Mouse (Mus musculus): ENCODE measurements around the gene Prpf38b. TPM values are rescaled to one million over a fixed set of nuclear protein-coding genes. Genes with fewer than 3 reads are reported as not detected.
"Not testable (repeated sequence)": the region's sequence is repeated elsewhere in the genome, so short reads cannot be mapped to it uniquely, and the experiment has no call there.

Gene Prpf38b
- polyA plus RNA-seq, 1 experiment, result 17.5 TPM

- WGBS, result 89% methylated on average over 3 of the region's 3 CpGs
- DNase-seq (ENCODE audit: low read depth, low spot score), result no peak
Measured at GRCm38 (mm10) chr3:108865676-108866075, 45.9 kb downstream of the Prpf38b start.

GRCm38 (mm10) chr3:108865129-108865528, 46.4 kb downstream of the Prpf38b start:
- no peak for DNase-seq (ENCODE audit: low read depth, low spot score)
- WGBS, result 33% methylated on average over 3 of the region's 3 CpGs

DNA sequence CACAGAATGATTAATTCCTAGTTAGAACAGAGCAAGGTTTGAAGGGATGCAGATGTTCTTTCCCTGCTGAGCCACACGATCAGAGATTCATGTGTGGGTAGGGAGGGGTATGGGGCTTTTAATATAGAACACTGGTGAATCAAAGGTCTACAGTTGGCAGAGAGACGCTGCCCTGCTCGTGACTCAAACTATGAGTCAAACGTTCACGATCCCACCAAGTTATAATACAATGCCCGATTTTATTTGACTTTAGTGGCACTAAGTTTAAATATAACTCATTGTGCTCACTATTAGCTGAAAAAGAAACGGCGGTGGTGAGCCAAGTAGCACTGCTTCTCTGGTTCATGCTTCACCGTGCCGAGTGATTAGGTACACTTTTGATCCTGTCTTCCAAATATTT, 48.4 kb downstream of the Prpf38b start:
- no peak for DNase-seq (ENCODE audit: low read depth, low spot score)
- WGBS, result 64% methylated on average over 10 of the region's 10 CpGs

- not testable (repeated sequence) for DNase-seq (ENCODE audit: low read depth, low spot score)
- 77% methylated on average over 4 of the region's 4 CpGs for WGBS
Measured at GRCm38 (mm10) chr3:108862282-108862681, 49.2 kb downstream of the Prpf38b start.

GRCm38 (mm10) chr3:108860786-108861185, 50.7 kb downstream of the Prpf38b start:
- no peak for DNase-seq (ENCODE audit: low read depth, low spot score)
- 60% methylated on average over 2 of the region's 2 CpGs for WGBS

DNA sequence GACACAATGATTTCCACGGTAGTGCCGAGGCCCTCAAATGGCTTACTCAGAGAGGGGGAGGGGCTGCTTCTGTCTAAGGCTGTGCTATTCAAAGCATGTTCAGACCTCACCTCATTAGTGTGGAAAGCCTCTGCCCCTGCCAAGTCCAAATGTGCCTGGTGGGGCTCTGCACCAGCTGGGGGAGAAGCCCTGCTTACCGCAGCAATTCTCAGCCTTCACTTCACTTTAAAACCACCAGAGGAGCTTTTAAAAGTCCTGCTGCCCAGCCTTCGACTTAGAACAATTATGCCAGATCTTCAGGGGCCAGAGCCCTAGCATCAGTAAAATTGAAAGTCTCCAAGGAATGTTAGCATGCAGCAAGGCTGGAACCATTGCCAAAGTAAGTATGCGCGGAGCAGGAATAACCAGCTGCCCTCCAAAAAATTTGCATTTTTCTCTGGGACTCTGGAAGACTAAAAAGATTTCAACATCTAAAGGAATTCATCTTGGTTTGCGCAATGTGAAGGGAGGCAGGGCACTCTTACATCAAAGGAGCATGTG, 53.2 kb downstream of the Prpf38b start:
- 60% methylated on average over 7 of the region's 7 CpGs for WGBS
- DNase-seq (ENCODE audit: low read depth, low spot score), result no peak

DNA sequence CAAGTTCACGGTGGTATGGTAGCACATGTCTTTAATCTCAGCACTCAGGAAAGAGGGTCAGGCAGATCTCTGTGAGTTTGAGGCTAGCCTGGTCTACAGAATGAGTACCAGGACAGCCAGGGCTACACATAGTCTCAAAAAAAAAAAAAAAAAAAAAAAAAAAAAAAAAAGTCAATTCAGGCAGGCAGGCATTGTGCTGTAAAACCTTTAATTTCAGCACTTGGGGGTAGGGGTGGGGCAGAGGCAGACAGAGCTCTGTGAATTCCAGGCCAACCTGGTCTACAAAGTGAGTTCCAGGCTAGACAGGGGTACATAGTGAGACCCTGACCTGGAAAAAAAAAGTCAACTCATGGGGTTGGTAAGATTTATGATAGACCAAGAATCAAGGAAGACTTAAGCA, 53.8 kb downstream of the Prpf38b start:
- DNase-seq (ENCODE audit: low read depth, low spot score), result no peak
- 85% methylated on average over 1 of the region's 1 CpGs for WGBS

- no peak for DNase-seq (ENCODE audit: low read depth, low spot score)
- WGBS, result 43% methylated on average over 3 of the region's 3 CpGs
Measured at GRCm38 (mm10) chr3:108857124-108857470, 54.4 kb downstream of the Prpf38b start.

DNA sequence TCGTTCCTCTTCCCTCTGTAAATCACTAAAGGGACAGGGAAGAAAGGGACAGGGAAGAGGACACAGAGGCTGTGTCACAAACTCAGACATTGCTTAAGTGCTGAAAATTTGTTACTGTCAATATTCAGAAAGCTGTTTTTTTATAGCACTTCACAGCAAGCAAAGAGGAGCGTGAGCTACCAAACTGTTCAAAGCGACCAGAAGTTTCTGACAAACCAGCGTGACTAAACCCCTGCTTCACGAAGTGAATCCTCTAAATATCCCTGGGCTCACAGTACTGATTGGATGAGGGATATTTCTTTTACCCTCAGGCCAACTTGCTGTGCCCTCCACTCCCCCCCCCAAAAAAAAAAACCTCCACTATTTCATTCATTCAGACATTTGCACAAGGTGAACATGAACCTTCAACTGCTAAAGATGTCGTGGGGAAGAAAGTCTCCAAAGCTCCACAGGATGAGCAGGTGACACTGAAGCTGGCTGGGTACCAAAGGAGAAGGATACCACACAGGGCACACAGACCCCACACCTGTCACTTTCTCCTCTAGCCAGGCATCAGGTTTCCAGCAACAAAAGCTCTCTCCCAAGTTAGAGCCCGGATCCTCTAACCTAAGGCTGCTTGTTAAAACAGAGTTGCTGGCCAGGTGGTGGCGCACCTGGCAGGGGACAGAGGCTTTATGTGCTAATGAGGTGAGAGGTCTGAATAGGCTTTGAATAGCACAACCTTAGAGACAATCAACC, 55.0 kb downstream of the Prpf38b start:
- 59% methylated on average over 8 of the region's 8 CpGs for WGBS
- DNase-seq (ENCODE audit: low read depth, low spot score), result peak; percentile 25

GRCm38 (mm10) chr3:108855864-108856263, 55.7 kb downstream of the Prpf38b start:
- no peak for DNase-seq (ENCODE audit: low read depth, low spot score)
- 63% methylated on average over 10 of the region's 10 CpGs for WGBS

GRCm38 (mm10) chr3:108855371-108855770, 56.2 kb downstream of the Prpf38b start:
- 76% methylated on average over 12 of the region's 12 CpGs for WGBS

GRCm38 (mm10) chr3:108853266-108853665, 58.3 kb downstream of the Prpf38b start:
- DNase-seq (ENCODE audit: low read depth, low spot score), result no peak
- WGBS, result 81% methylated on average over 1 of the region's 1 CpGs

More at GRCm38 (mm10) chr3:108855371-108855770, 56.2 kb downstream of the Prpf38b start:
- no peak for DNase-seq (ENCODE audit: low read depth, low spot score)

Other genes starting within 250 kb of the Prpf38b start
- 12.2 and 18.7 TPM in 2 replicates for gene Gpsm2, start 189.4 kb downstream of the Prpf38b start, polyA plus RNA-seq (2012; rRNA removed)
- 0.38 TPM in 1 of 2 replicates, not detected in the other for gene Aknad1, start 172.1 kb downstream of the Prpf38b start, polyA plus RNA-seq (2012; rRNA removed)
- gene Stxbp3, start 71.2 kb downstream of the Prpf38b start, polyA plus RNA-seq (2012; rRNA removed), result 12.2 and 16.9 TPM in 2 replicates
- gene Fndc7, start 21.7 kb downstream of the Prpf38b start, polyA plus RNA-seq (2012; rRNA removed), result 0.11 and 0.16 TPM in 2 replicates
- gene Henmt1, start 28.1 kb upstream of the Prpf38b start, polyA plus RNA-seq (2012; rRNA removed), result not detected in 2 replicates
- gene Gm9857, start 28.7 kb upstream of the Prpf38b start, polyA plus RNA-seq (2012; rRNA removed), result not detected in 2 replicates
- 7.2 and 8.5 TPM in 2 replicates for gene Fam102b, start 115.9 kb upstream of the Prpf38b start, polyA plus RNA-seq (2012; rRNA removed)
- not detected in 2 replicates for gene Slc25a54, start 168.7 kb upstream of the Prpf38b start, polyA plus RNA-seq (2012; rRNA removed)
- gene Slc25a24, start 211.4 kb upstream of the Prpf38b start, polyA plus RNA-seq (2012; rRNA removed), result 32.6 and 55.8 TPM in 2 replicates

Measured in large intestine, adult 2 months (tissue).